Mouse (Mus musculus) forebrain, embryonic 15.5 days (tissue): ENCODE data around the gene Rab3c. TPM values are rescaled to one million over a fixed set of nuclear protein-coding genes. Genes with fewer than 3 reads are reported as not detected.

ENCODE experiments used
- ATAC-seq: fragments of 200-750 bp; cut with Nextera tagmentation; replicated peaks from 2 replicates; pipeline ENCODE4 v1.8.0; 2017; ENCODE audit warnings: mild to moderate bottlenecking, moderate TSS enrichment, moderate library complexity
- H3K27ac ChIP-seq: fragments of 300-500 bp; sonication (generic); replicated peaks from 2 replicates; pipeline ENCODE4 v1.5.1; 2015; ENCODE audit warnings: mild to moderate bottlenecking, inconsistent platforms
- H3K27me3 ChIP-seq: fragments of 300-500 bp; sonication (generic); 2 replicates; pipeline ENCODE4 v1.6.1; 2015; ENCODE audit warnings: inconsistent platforms
- H3K36me3 ChIP-seq: fragments of 300-500 bp; sonication (generic); 2 replicates; pipeline ENCODE4 v1.6.1; 2015; ENCODE audit warnings: mild to moderate bottlenecking, inconsistent platforms
- H3K4me1 ChIP-seq: fragments of 300-500 bp; sonication (generic); 2 replicates; pipeline ENCODE4 v1.6.1; 2015; ENCODE audit warnings: inconsistent platforms
- H3K4me2 ChIP-seq: fragments of 300-500 bp; sonication (generic); replicated peaks from 2 replicates; pipeline ENCODE4 v1.6.1; 2015; ENCODE audit warnings: mild to moderate bottlenecking, inconsistent platforms
- H3K4me3 ChIP-seq: fragments of 300-500 bp; sonication (generic); 2 replicates; pipeline ENCODE4 v1.5.1; 2015; ENCODE audit warnings: mild to moderate bottlenecking, inconsistent platforms
- H3K9ac ChIP-seq: fragments of 300-500 bp; sonication (generic); replicated peaks from 2 replicates; pipeline ENCODE4 v1.6.1; 2015; ENCODE audit warnings: mild to moderate bottlenecking, inconsistent platforms
- H3K9me3 ChIP-seq: fragments of 300-500 bp; sonication (generic); 2 replicates; pipeline ENCODE4 v1.6.1; 2016; ENCODE audit warnings: inconsistent platforms
- WGBS: fragments of 180-500 bp; shearing (Covaris S2); methylation state at CpG from one replicate; pipeline ENCODE4 v1.1.7; 2015; ENCODE audit warnings: mixed read lengths; 5-methylcytosine and 5-hydroxymethylcytosine counted together
- polyA plus RNA-seq: library from polyadenylated mRNA; unstranded; fragments of >200 nt; fragmentation: Nextera tagmentation; extraction: Ambion mirVana; gene quantifications from 2 replicates; pipeline ENCODE4 v1.2.1, GENCODE M21; 2015

The Rab3c gene
- polyA plus RNA-seq, 1 experiment from 2014 or later = 128 TPM

GRCm38 (mm10) chr13:110006106-110006781 is 274.6 kb downstream of the Rab3c start:
- 59% methylated on average over 21 of the region's 21 CpGs for WGBS
- Histone ChIP-seq H3K27ac (no peak overlapping the region), H3K9ac (no peak overlapping the region), H3K27me3 (no peaks in the 10 kb centered on the region), H3K4me3 (no peak overlapping the region), H3K9me3 (no peaks in the 10 kb centered on the region), H3K4me2 (no peak overlapping the region), H3K36me3 (no peaks in the 10 kb centered on the region), H3K4me1 (peaks cover 7% of the 10 kb centered on the region; the same call in 1 of the 2 replicates)
- ATAC-seq = no peak

Other genes with a start within 250 kb of the Rab3c start
- not detected in 2 replicates for gene Gapt, start 76.2 kb upstream of the Rab3c start, polyA plus RNA-seq
- gene Plk2, start 114.0 kb upstream of the Rab3c start, polyA plus RNA-seq = 177 and 183 TPM in 2 replicates